ENCODE assay signal across 2 mouse cellular contexts in genomic region chr19:18650473-18650872, GRCm38 (mm10).
TF ChIP-seq lines count a peak whose summit lies in the region.

No protein-coding gene starts in this region.

TF ChIP-seq in CH12.LX, 34 proteins besides CTCF, POLR2A, EP300 and RAD21:
- TF ChIP-seq CHD2 (IDR thresholded peaks at IDR 0.05; ENCODE audit: low read length) (peak; percentile 28; the same call in 1 of the 2 replicates), GABPA (IDR thresholded peaks at IDR 0.05; ENCODE audit: insufficient replicate concordance, low read depth, low read length) (no peak), USF1 (IDR thresholded peaks at IDR 0.05; ENCODE audit: low read depth, low read length) (no peak), JUN (IDR thresholded peaks at IDR 0.05; ENCODE audit: insufficient read depth, low read depth, low read length) (no peak), UBTF (IDR thresholded peaks at IDR 0.05; ENCODE audit: low read depth, low read length) (no peak), USF2 (conservative IDR thresholded peaks at IDR 0.05; ENCODE audit: low read depth, low read length) (no peak), NELFE (IDR thresholded peaks at IDR 0.05; ENCODE audit: low read depth, low read length) (no peak), RCOR1 (conservative IDR thresholded peaks at IDR 0.05; ENCODE audit: low read depth, low read length) (no peak), MAX (IDR thresholded peaks at IDR 0.05; ENCODE audit: low read length) (no peak), MAZ (IDR thresholded peaks at IDR 0.05; ENCODE audit: low read depth, low read length) (no peak), TBP (conservative IDR thresholded peaks at IDR 0.05; ENCODE audit: low read depth, low read length) (no peak), ETS1 (conservative IDR thresholded peaks at IDR 0.05; ENCODE audit: low read depth, low read length) (no peak), TCF12 (IDR thresholded peaks at IDR 0.05; ENCODE audit: low read depth, low read length) (0 out of 2 replicates have a peak, but pooled peaks have one; percentile 30), POLR2AphosphoS2 (IDR thresholded peaks at IDR 0.05; ENCODE audit: low read depth, low read length) (no peak), CHD1 (IDR thresholded peaks at IDR 0.05; ENCODE audit: low read depth, low read length) (no peak), ZNF384 (IDR thresholded peaks at IDR 0.05; ENCODE audit: low read depth, low read length) (no peak), IRF4 (IDR thresholded peaks at IDR 0.05; ENCODE audit: low read depth, low read length) (peak; percentile 21; the same call in 1 of the 2 replicates), MYC (IDR thresholded peaks at IDR 0.05; ENCODE audit: low read depth, low read length) (no peak), KAT2A (IDR thresholded peaks at IDR 0.05; ENCODE audit: insufficient replicate concordance, low read length) (no peak)

TF ChIP-seq in MEL, 35 proteins besides CTCF, POLR2A, EP300 and RAD21:
- TF ChIP-seq POLR2AphosphoS5 (IDR thresholded peaks at IDR 0.05; ENCODE audit: borderline replicate concordance, low read depth, low read length) (no peak), MAFK (IDR thresholded peaks at IDR 0.05; ENCODE audit: borderline replicate concordance, low read depth, low read length) (no peak; the same call in 1 of the 2 replicates), ZMIZ1 (IDR thresholded peaks at IDR 0.05; ENCODE audit: low read depth, low read length) (0 out of 2 replicates have a peak, but pooled peaks have one; percentile 35), KAT2A (conservative IDR thresholded peaks at IDR 0.05; ENCODE audit: low read depth, low read length) (peak; percentile 49), MXI1 (IDR thresholded peaks at IDR 0.05; ENCODE audit: low read depth, low read length) (0 out of 2 replicates have a peak, but pooled peaks have one; percentile 46), GATA1 (IDR thresholded peaks at IDR 0.05; ENCODE audit: low read depth, low read length) (peak; percentile 77), TAL1 (IDR thresholded peaks at IDR 0.05; ENCODE audit: low read length) (no peak), TBP (IDR thresholded peaks at IDR 0.05; ENCODE audit: low read depth, low read length) (no peak; the same call in 1 of the 2 replicates), MAZ (IDR thresholded peaks at IDR 0.05; ENCODE audit: low read depth, low read length) (peak; percentile 76; the same call in 1 of the 2 replicates), USF1 (IDR thresholded peaks at IDR 0.05; ENCODE audit: low read depth, low read length) (no peak), BHLHE40 (IDR thresholded peaks at IDR 0.05; ENCODE audit: borderline replicate concordance, low read depth, low read length) (peak; percentile 61), RCOR1 (IDR thresholded peaks at IDR 0.05; ENCODE audit: low read depth, low read length) (peak; percentile 51; the same call in 1 of the 2 replicates), ZNF384 (IDR thresholded peaks at IDR 0.05; ENCODE audit: low read depth, low read length) (no peak), NELFE (IDR thresholded peaks at IDR 0.05; ENCODE audit: low read depth, low read length) (peak; percentile 44; the same call in 1 of the 2 replicates), HCFC1 (IDR thresholded peaks at IDR 0.05; ENCODE audit: low read depth, low read length) (no peak; the same call in 1 of the 2 replicates), SIN3A (IDR thresholded peaks at IDR 0.05; ENCODE audit: low read length) (peak; percentile 81), TCF12 (IDR thresholded peaks at IDR 0.05; ENCODE audit: low read depth, low read length) (peak; percentile 84), MYC (IDR thresholded peaks at IDR 0.05; ENCODE audit: low read depth, low read length) (0 out of 2 replicates have a peak, but pooled peaks have one; percentile 19), GABPA (IDR thresholded peaks at IDR 0.05; ENCODE audit: low read depth, low read length) (0 out of 2 replicates have a peak, but pooled peaks have one; percentile 50), UBTF (IDR thresholded peaks at IDR 0.05; ENCODE audit: borderline replicate concordance, insufficient read depth, low read depth, low read length) (no peak), ETS1 (IDR thresholded peaks at IDR 0.05; ENCODE audit: low read depth, low read length) (peak; percentile 94), MYB (IDR thresholded peaks at IDR 0.05; ENCODE audit: low read depth, low read length) (peak; percentile 86), MEF2A (IDR thresholded peaks at IDR 0.05; ENCODE audit: extremely low read depth, insufficient replicate concordance, low read depth, low read length, poor library complexity, severe bottlenecking) (0 out of 2 replicates have a peak, but pooled peaks have one; percentile 23), CHD2 (IDR thresholded peaks at IDR 0.05; ENCODE audit: low read length) (peak; percentile 75), MAX (IDR thresholded peaks at IDR 0.05; ENCODE audit: low read length) (no peak), CHD1 (IDR thresholded peaks at IDR 0.05; ENCODE audit: low read depth, low read length) (peak; percentile 57; the same call in 1 of the 2 replicates), ZC3H11A (IDR thresholded peaks at IDR 0.05; ENCODE audit: low read depth, low read length) (peak; percentile 20; the same call in 1 of the 2 replicates), JUND (IDR thresholded peaks at IDR 0.05; ENCODE audit: low read depth, low read length) (peak; percentile 61; the same call in 1 of the 2 replicates), ELF1 (IDR thresholded peaks at IDR 0.05; ENCODE audit: low read depth, low read length) (0 out of 2 replicates have a peak, but pooled peaks have one; percentile 34), USF2 (IDR thresholded peaks at IDR 0.05; ENCODE audit: borderline replicate concordance in 1 of 2, insufficient read depth in 1 of 2, low read depth in 1 of 2, low read length in 2 of 2) (no peak), SMC3 (IDR thresholded peaks at IDR 0.05; ENCODE audit: low read depth, low read length) (0 out of 2 replicates have a peak, but pooled peaks have one; percentile 10), POLR2AphosphoS2 (IDR thresholded peaks at IDR 0.05; ENCODE audit: low read length) (peak; percentile 66; the same call in 1 of the 2 replicates), E2F4 (IDR thresholded peaks at IDR 0.05; ENCODE audit: borderline replicate concordance, low read depth, low read length) (no peak)
TF ChIP-seq in MEL: peak in this region for 22.
